Mouse (Mus musculus): ENCODE data around the gene Rgs7bp.

The Rgs7bp gene

DNA sequence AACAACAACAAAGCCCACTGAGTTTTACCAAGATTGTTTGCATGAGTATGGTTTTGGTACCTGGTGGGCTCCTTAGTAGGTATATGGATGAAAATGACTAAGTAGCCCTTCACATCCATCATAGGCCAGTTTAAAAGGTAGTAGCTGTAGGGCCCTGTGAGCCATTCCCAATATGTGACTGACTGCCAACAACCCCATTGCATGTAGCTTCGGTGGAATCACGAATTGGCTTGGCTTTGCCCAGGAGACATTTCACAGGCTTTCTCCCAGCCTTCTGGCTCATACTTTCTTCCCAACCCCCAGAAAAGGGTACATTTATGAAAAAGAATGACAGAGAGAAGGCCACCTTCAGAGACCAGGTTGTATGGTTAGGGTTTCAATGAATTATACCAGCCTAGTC is 45.8 kb downstream of the Rgs7bp start:
- no peak for DNase-seq (ENCODE audit: low spot score in 2 of 2)

- no peak for DNase-seq (ENCODE audit: low spot score in 2 of 2)
Observed at GRCm38 (mm10) chr13:105002831-105003157, 51.9 kb downstream of the Rgs7bp start.

- DNase-seq (ENCODE audit: low spot score in 2 of 2) = peak in 1 of 2 experiments; percentile 20
Observed at GRCm38 (mm10) chr13:105002132-105002830, 52.4 kb downstream of the Rgs7bp start.

DNA sequence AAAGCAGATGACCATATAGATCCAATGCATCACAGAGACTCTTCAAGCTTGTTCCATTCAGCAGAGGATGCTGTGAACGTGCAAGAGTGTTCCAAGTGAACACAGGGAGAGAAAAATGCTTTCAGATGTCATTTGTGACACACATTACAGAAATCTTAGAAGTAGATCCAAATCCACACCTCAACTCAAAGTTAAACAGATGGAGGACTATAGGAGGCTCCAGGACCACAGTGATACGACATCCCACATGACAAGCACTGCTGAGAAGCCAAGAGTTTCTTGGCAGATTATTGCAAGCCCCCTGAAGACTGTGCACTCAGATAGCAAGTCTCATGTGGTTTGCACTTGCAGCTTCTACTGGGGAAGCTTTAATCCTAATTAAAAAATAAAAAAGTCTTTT is 53.0 kb downstream of the Rgs7bp start:
- DNase-seq (ENCODE audit: low spot score in 2 of 2) = no peak

DNA sequence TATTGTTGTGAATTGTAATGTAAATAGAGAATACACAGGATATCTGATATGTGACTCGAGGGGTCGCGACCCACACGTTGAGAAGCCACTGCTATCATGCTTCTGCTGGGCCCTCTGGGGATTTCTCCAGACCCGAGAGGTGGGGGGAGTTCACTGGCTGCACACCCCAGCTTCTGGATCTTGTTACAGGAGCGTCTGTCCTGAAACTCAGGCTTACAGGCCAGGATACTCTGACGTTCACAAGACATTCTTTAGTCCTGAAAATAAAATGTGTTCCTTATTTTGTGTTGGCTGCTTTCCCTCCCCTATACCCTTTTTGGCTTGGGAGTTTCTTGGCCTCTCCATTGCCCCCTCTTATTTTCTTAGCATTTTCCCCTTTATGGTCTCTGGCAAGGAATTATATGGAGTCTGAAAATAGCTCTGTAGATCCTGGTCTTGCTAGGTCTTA is 65.9 kb downstream of the Rgs7bp start:
- DNase-seq (ENCODE audit: low spot score in 2 of 2) = no peak

DNA sequence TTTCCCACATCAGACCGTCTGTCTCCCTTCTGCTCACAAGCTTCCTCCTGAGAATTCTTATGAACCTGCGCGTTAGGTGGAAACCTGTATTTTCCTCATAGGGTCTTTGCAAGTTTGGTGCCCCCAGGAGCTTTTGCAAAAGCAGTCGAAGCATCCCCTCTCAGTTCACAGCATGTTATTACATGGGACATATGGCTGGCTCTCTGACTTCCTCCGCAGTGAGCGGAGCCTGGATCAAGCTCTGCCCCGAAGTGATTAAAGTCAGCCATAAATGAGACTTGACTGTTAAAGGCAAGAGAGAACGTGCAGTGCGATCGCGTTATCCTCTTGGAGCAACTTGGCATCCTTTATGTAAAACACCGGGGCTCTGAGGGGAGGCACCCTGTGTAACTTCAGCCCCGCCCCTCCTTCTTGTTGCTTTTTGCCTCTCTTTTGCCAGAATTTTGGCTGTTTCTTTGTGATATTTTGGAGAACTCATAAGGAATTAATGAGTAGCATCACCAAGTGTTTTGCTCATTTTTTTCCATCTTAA is 66.7 kb downstream of the Rgs7bp start:
- DNase-seq (ENCODE audit: low spot score in 2 of 2) = no peak

GRCm38 (mm10) chr13:104985691-104986090 is 69.0 kb downstream of the Rgs7bp start:
- no peak for DNase-seq (ENCODE audit: low spot score in 2 of 2)

- no peak for DNase-seq (ENCODE audit: low spot score in 2 of 2)
Observed at GRCm38 (mm10) chr13:104983989-104984388, 70.7 kb downstream of the Rgs7bp start.

GRCm38 (mm10) chr13:104982781-104983353 is 71.9 kb downstream of the Rgs7bp start:
- DNase-seq (ENCODE audit: low spot score in 2 of 2) = no peak

DNA sequence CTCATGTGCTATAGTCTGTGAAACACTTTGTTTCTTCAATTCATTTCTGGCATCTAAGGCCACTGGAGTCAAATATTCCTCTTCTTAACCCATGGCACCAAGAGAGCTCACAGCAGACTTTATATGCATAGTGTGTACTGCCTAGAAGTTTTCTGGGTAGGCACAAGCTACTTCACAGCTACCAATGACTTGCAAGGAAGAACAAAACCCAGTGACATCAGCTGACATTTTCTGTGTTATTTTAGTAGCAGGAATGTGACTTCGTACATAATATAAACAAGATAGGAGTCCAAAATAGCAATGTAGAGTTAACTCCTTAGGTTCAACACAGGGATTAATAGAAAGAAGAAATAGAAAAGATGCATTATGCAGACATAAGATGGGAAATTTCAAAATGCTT is 76.6 kb downstream of the Rgs7bp start:
- DNase-seq (ENCODE audit: low spot score in 2 of 2) = no peak

GRCm38 (mm10) chr13:104967486-104967885 is 87.2 kb downstream of the Rgs7bp start:
- DNase-seq (ENCODE audit: low spot score in 2 of 2) = no peak

- no peak for DNase-seq (ENCODE audit: low spot score in 2 of 2)
Observed at GRCm38 (mm10) chr13:104963716-104964115, 91.0 kb downstream of the Rgs7bp start.

- DNase-seq (ENCODE audit: low spot score in 2 of 2) = peak in 1 of 2 experiments; percentile 21
Observed at GRCm38 (mm10) chr13:104962716-104963411, 91.9 kb downstream of the Rgs7bp start.

DNA sequence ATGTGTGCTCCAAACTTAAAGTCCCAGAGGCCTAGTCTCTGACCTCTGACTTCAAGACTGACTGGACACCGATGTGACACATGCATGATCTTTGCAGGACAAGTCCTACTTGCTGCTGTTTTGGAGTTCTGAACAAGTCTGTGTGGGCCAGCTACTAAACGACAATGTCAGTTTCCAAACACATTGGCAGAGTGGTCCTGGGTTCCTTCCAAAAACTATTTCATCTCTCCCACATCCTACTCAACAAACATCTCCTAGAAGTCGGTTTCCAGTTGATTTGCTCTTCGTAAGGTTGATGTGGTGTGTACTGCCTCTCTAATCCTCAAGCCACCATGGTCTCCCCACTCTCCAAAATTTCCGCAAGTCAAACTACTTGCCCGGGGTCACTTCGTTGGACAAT is 92.6 kb downstream of the Rgs7bp start:
- DNase-seq (ENCODE audit: low spot score in 2 of 2) = no peak

GRCm38 (mm10) chr13:104960951-104961715 is 93.6 kb downstream of the Rgs7bp start:
- DNase-seq (ENCODE audit: low spot score in 2 of 2) = no peak

DNA sequence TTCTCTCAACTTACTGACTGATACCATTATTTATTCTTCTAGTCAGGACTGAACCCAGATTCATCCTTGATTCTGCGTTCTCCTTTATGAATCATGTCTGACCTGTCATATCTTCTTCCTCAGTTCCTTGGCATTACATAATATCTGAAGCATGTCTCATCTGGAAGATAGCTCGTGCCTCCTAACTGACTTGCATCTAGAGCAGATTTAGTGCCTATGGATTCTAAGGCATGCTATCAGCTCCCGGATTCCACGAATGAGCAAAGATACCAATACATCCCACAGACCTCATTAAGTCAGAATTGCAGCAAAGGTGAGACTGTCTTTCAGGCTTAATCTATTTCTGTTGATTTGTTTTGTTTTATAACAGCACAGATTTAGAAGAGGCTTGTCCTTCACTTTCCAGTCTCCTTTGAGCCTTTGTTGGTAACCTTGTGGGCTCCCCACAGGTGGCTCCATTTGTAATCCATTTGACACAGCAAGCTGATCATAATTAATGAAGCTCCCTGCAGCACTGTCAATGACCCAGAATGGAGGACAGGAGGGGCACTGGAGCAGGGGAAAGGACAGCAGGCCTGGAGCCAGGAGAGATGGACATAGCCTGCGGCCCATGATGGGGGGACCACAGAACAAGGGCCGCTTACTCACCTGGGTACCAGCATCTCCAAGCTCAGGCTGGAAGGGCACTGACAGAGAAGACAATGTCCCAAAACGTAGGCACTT is 94.4 kb downstream of the Rgs7bp start:
- no peak for DNase-seq (ENCODE audit: low spot score in 2 of 2)

GRCm38 (mm10) chr13:104959733-104960132 is 95.0 kb downstream of the Rgs7bp start:
- DNase-seq (ENCODE audit: low spot score in 2 of 2) = no peak

DNA sequence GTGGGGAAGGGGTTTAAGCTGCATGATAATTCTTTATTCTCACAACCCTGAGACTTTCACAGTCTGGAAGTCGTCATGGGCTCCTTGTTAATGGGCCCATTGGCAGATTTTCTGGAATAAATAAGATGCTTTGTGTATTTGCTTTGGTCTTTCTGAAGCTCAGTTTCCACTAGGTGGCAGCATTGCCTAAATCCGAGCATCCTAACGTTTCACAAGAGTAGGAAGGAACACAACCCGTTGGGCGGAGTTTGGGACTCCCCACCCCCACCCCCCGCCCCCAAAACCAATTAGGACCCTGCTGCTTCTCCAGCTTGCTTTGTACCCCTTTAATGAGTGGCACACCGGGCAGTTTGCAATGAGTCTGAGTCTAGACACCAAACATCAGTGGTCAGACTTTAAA is 106.8 kb downstream of the Rgs7bp start:
- peak; percentile 52 to 85 for DNase-seq (ENCODE audit: low spot score in 2 of 2)

DNA sequence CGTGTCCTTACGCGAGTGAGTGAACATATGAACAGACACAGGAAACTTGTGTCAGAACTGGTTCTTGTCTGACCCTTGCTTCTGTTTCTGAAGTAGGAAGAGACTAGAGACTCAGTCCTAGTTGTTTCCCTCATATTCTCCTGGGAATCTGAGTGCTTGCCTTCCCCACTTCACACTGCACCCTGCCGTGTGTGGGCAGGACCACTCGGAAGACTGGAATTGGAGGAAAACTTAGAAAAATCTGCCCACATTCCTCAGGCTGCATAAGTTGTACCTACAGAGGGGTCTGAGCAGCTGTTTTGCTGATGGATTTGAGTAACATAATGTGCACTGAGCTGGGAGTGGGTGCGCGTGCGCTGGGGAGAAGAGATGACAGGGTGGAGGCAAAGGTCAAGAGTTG is 114.2 kb downstream of the Rgs7bp start:
- no peak for DNase-seq (ENCODE audit: low spot score in 2 of 2)

- peak; percentile 40 to 71 for DNase-seq (ENCODE audit: low spot score in 2 of 2)
Observed at GRCm38 (mm10) chr13:104939856-104940255, 114.9 kb downstream of the Rgs7bp start.

DNA sequence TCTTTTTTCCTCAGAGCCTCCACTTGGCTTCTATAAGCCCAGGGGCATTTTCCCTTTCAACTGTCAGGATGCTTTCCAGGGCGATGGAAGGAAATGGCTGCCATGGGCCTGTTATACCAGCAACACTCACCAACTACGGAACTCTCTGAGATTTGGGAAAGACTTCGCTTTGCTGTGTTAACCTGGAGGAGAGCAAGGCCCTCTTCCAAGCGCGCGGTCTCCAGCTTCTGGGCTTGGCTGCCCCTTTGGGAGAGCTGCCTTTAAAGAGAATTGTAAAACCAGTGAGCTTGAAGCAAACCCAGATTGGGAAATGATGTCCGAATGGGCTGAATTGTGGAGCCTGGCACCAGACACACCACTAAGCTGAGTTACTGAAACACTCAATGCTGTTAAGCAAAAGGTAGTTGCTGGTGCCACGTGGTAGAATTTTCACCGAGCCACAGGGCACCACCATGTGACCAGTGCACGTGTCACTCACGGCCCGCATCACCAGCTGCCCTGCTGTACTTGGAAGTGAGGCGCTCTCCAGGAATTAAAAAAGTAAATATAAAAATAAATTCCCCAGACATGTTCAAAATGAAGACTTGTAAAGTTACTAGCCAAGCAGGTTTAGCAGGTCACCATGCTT is 115.7 kb downstream of the Rgs7bp start:
- no peak for DNase-seq (ENCODE audit: low spot score in 2 of 2)

Data from cerebellum, postnatal 4 days (tissue).